Mouse (Mus musculus) testis, adult 2 months (tissue): Measurements from ENCODE around the gene Fam83g.

Experiments
- CTCF ChIP-seq: fragments of 200-500 bp; IDR thresholded peaks from 2 replicates; pipeline ENCODE4 v1.5.1; 2012; ENCODE audit warnings: low read depth, mild to moderate bottlenecking, inconsistent platforms, low read length, moderate library complexity; ENCODE audit not compliant: control insufficient read depth, insufficient read depth, insufficient replicate concordance
- POLR2A ChIP-seq: fragments of 200-500 bp; IDR thresholded peaks from 2 replicates; pipeline ENCODE4 v1.6.1; 2012; ENCODE audit warnings: low read depth, mild to moderate bottlenecking, inconsistent platforms, low read length, moderate library complexity; ENCODE audit not compliant: control insufficient read depth

DNA sequence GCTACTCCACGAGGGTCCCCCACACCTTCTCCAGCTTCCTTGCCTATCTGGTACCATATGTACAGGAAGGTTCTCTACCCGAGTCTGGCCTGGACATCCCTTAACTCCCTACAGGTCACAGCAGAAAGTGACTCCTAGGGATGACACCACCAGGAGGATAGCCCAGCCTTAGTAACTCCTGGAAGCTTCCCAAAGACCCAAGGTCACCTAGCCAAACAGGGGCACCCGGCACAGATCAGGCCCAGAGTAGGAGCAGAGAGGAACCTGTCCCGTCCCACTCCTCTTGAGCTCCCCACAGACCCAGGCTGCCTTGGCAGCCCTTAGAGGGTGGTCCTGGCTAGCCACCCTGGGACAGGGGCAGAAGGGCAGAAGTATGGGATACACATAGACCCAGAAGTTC lies 18.5 kb upstream of the Fam83g start:
- TF ChIP-seq POLR2A: no peak
- no peak for TF ChIP-seq CTCF
